Mouse (Mus musculus): Measurements from ENCODE around the gene Gm21897.
A peak's percentile ranks its signal among the peaks of the same experiment; 100 is the strongest.
"Not testable (repeated sequence)": the region's sequence is repeated elsewhere in the genome, so short reads cannot be mapped to it uniquely, and the experiment has no call there.

Gene Gm21897

GRCm38 (mm10) chr16:15317158-15317557 lies at the start of gene Gm21897:
Gene Gm21897 (plus strand): TSS chr16:15317458.
- not testable (repeated sequence) for DNase-seq (ENCODE audit: low spot score in 2 of 2)

- DNase-seq (ENCODE audit: low spot score in 2 of 2), result no peak
Observed at GRCm38 (mm10) chr16:15272291-15272690, 45.0 kb upstream of the Gm21897 start.

GRCm38 (mm10) chr16:15277461-15277860 lies 39.8 kb upstream of the Gm21897 start:
- no peak for DNase-seq (ENCODE audit: low spot score in 2 of 2)

GRCm38 (mm10) chr16:15293041-15293440 lies 24.2 kb upstream of the Gm21897 start:
- no peak for DNase-seq (ENCODE audit: low spot score in 2 of 2)

GRCm38 (mm10) chr16:15294289-15294688 lies 23.0 kb upstream of the Gm21897 start:
- DNase-seq (ENCODE audit: low spot score in 2 of 2), result no peak

GRCm38 (mm10) chr16:15294911-15295659 lies 22.2 kb upstream of the Gm21897 start:
- DNase-seq (ENCODE audit: low spot score in 2 of 2), result peak in 1 of 2 experiments; percentile 5

- DNase-seq (ENCODE audit: low spot score in 2 of 2), result no peak
Observed at GRCm38 (mm10) chr16:15334526-15334925, 17.3 kb downstream of the Gm21897 start.

GRCm38 (mm10) chr16:15339051-15339450 lies 21.8 kb downstream of the Gm21897 start:
- no peak for DNase-seq (ENCODE audit: low spot score in 2 of 2)

GRCm38 (mm10) chr16:15346045-15346444 lies 28.8 kb downstream of the Gm21897 start:
- no peak for DNase-seq (ENCODE audit: low spot score in 2 of 2)

GRCm38 (mm10) chr16:15349381-15349780 lies 32.1 kb downstream of the Gm21897 start:
- no peak for DNase-seq (ENCODE audit: low spot score in 2 of 2)

GRCm38 (mm10) chr16:15351301-15351700 lies 34.0 kb downstream of the Gm21897 start:
- DNase-seq (ENCODE audit: low spot score in 2 of 2), result no peak

GRCm38 (mm10) chr16:15352320-15352719 lies 35.1 kb downstream of the Gm21897 start:
- no peak for DNase-seq (ENCODE audit: low spot score in 2 of 2)

GRCm38 (mm10) chr16:15354901-15355300 lies 37.6 kb downstream of the Gm21897 start:
- no peak for DNase-seq (ENCODE audit: low spot score in 2 of 2)

GRCm38 (mm10) chr16:15355339-15355738 lies 38.1 kb downstream of the Gm21897 start:
- no peak for DNase-seq (ENCODE audit: low spot score in 2 of 2)

GRCm38 (mm10) chr16:15357766-15358165 lies 40.5 kb downstream of the Gm21897 start:
- DNase-seq (ENCODE audit: low spot score in 2 of 2), result no peak

GRCm38 (mm10) chr16:15359110-15359782 lies 42.0 kb downstream of the Gm21897 start:
- no peak for DNase-seq (ENCODE audit: low spot score in 2 of 2)

- no peak for DNase-seq (ENCODE audit: low spot score in 2 of 2)
Observed at GRCm38 (mm10) chr16:15360825-15361224, 43.6 kb downstream of the Gm21897 start.

All from urinary bladder, adult 18-20 months (tissue).